Mouse (Mus musculus) urinary bladder, adult 18-20 months (tissue): ENCODE results near the gene Celf2.

Experiments used
- DNase-seq, 2 experiments: peaks; one replicate each; pipeline ENCODE4 v3.0.0; 2022; ENCODE audit warnings: low spot score in 2 of 2, mixed read lengths in 2 of 2

The Celf2 gene

DNA sequence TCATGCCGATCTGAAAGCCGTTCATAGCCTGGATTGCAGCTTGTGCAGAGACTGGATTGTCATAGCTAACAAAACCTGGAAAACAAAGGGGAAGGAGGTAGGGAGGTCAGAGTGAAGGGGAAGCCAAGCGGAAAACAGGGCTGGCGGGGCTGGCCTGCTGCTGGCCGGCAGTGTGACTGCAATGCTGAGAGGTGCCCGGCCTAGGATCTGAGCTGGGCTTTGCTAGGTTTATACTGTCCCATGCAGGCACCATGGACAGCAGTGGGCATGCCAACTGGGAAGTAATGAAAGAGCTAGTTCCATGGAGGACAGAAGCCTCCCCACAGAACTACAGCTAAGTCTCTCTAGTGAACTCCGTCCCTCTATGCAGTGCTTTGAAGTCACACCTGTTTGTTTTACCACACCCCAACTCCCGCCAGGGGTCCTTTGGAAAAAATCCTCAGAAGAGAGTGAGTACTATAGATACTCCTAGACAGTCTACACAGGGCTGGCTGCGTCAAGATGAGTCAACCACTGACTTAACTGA lies 962.2 kb downstream of the Celf2 start:
- no peak for DNase-seq

DNA sequence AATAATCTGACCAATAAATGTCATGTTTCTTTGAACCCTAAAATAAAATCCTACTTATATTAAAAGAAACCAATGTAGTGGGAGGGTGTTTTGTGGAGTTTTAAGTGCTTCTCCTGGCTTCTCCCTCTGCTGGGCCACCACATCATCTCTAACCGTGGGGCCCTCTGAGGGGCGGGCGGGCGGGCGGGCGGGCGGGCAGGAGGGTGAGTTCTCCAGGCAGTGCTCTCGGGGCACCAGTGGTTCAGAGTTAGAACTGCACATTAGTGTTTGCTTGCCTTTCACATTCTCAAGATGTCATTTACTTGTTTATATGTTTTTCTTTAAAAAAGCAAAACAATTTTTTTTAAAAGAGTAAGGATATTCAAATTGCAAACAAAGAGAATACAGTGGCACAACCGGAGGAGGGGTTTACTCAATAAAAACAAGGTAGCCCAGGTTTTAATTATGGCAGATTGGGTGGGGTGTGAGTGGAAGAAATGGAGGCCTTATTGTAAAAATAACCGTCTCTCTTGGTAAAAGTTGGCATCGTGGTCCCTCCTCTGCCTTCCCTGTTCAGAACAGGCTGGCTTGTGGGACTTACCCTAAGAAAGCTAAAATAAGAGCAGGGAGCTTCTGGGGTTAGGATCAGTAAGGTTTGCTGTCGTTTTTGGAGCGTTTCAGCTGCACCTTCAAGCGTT lies 962.8 kb downstream of the Celf2 start:
- no peak for DNase-seq

DNA sequence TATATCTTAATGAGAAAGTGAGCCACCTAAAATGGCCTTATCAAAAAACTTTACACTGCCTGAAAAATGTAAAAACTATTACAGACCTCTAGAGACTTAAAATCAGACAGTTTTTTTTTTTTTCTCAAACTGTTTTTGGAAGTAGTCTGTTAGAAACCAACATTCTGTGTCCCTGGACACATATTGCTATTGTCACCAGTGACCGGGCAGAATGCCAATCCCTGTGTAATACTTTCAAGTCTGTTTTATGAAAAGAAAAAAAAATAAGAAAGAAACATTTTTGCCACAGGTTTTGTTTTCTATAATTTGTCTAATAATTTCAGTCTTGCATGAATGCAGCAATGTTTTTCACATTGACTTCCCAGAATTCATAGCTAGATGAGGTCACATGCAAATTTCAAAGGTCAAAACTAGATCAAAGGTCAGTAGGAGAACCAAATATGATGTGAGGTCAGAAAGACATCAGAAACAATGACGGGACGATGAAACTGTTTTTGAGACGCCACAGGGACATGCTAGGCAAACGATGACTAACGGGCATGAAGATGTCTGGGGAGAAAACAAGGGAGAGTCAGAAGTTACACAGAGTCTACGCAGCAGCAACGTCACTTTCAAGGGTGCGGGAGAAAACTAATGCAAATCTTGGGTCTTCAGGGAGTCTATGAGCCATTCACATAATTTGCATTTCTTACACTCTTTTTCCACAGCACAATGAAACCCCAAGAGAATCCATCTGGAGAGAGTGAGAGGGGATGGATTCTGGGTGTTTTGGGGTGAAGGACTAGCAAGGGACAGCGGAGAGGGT lies 964.0 kb downstream of the Celf2 start:
- no peak for DNase-seq

DNA sequence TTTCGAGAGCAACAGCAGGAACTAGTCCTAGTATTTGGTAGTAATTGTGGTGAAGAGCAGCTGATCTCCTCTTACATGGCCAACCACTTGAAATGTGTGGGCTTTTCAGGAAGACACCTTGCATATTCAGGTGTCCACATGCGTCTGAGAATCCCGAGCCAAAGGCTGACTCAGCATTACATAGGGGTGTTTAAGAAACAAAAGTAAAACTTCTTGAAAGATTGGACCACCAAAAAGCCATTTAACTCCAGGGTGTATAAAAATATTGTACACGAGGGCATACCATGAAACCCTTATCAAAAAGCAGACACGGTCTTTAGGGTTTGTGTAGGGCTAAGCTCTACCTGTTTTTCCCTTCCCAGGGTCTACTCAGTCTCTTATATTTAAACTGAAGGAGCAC lies 965.7 kb downstream of the Celf2 start:
- DNase-seq: no peak

- DNase-seq: no peak
Observed at GRCm38 (mm10) chr2:6542556-6543180, 966.7 kb downstream of the Celf2 start.

DNA sequence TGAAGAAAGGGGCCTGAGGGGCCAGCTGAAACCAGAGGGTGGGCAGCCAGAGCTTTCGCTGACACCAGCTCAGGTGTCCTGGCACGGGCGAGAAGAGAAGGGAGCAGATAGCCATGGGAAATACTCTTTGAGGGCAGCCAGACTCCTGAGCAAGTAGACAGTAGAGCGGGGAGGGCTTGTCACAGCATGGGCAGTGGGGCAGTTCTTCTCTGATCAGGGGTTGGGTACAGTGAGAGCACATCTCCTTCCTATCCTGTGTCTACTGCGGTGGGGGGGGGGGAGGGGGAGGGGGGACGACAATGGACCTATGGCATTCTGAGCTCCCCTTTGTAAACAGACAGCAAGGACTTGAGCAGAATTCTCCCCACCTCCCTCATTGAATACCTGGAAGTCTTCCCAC lies 968.5 kb downstream of the Celf2 start:
- no peak for DNase-seq

DNA sequence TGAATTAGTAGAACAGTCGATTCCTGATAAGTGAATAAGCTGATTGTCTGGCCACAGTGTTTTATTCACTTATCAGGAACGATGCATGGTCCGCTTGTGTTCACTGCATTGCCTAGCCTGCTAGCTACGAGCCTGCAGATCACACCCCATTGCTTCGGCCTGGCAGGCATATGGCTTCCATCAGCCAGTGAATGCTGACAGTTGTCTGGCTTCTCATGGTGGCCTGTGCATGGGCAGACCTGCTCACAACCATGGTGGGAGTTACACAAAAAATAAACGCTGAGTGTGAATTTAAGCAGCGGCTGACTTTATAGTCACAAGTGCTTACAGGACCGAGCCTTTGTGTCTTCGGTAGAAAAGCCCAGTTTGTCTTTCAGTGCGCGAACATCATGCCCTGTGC lies 969.3 kb downstream of the Celf2 start:
- no peak for DNase-seq

DNA sequence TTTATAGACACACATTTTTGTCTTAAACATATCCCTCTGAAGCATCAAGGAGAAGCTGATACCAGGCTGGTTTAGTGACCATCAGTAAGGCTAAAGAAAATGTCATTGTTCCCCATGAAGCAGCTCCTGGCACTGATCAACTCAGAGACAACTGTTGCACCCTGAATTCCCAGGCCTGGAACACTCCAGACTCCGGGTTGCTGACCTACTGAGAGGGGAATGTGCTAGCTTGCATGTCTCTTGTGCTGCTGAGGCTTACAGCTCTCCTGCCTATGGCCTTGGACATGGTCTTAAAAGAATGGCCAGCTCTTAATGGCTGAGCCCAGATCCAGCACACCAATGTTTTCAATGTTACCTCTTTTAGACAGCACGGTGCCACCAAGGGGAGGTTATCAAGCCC lies 970.9 kb downstream of the Celf2 start:
- DNase-seq: no peak

DNA sequence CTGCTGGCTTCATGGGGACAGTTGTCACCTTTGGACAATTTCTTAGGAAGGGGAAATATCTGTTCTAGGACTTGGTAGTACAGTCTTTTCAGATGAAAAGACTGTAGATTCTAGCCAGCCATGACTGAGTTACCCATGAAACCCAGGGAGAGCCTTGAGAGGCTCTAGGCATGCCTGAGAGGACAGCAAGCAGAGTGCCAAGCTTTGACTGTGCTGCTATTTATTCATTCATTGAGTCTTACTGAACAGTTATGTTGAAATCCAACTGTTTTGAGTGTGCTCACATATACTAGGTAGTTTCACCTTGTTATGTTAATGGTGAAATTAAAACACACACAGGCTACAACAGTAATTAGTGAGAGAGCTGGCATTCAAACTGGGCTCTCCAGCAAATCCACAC lies 971.3 kb downstream of the Celf2 start:
- DNase-seq: no peak

DNA sequence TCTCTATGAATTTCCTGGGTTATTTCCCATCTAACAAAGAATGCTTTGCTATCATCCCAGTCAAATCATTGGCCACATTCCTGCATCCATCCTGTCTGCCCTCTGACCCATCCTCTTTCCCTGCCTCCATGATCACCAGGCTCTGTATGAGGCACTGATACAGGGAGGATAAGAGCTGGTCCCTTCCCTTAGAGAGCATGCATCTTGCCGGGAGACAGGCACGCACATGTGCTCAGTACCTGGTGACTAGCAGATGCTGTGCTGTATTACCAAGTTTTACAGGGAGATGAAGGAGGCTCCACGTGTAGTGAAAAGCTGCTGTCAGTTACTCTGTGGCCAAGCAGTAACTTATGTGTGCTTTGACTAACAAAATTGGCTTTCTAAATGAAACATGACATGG lies 972.0 kb downstream of the Celf2 start:
- DNase-seq: no peak

GRCm38 (mm10) chr2:6536372-6536771 lies 973.0 kb downstream of the Celf2 start:
- DNase-seq: no peak

- DNase-seq: no peak
Observed at GRCm38 (mm10) chr2:6532341-6532740, 977.0 kb downstream of the Celf2 start.

DNA sequence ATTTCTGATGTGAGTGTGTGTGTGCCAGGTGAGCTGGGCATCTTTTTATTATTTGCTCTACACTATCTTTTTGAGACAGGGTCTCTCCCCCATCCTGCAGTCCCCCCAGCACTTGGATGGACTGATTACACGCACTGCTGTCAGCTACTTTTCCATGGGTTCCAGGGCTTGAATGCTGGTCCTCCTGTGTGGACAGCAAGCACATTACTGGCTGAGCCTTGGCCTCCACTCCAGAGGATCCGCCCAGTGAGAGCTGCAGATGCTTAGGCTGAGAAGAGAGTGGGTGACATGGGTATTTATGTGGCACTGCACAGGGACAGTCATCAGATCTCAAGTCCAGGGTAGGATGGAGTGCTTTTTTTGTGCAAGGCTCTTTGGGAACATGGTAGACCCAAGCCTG lies 981.3 kb downstream of the Celf2 start:
- DNase-seq: no peak

DNA sequence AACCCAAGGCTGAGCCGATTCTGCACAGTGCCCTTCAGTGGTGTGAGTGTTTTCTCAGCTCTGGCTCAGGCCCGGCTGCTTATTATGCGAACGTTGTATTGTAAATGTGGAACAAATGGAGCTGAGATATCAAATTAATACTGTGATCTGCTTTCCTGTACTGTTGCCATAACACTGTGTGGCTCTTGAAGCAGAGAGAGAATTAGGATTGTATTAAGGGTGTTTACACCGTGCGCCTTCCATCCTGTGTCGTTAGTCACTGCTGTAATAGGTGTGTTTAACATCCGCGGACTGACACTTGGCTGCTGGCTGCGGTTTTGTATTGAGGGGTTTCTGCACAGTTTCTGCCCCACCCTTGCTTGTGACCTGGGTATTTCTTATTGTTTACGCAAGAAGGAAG lies 982.5 kb downstream of the Celf2 start:
- no peak for DNase-seq

- no peak for DNase-seq
Observed at GRCm38 (mm10) chr2:6526311-6526710, 983.1 kb downstream of the Celf2 start.

DNA sequence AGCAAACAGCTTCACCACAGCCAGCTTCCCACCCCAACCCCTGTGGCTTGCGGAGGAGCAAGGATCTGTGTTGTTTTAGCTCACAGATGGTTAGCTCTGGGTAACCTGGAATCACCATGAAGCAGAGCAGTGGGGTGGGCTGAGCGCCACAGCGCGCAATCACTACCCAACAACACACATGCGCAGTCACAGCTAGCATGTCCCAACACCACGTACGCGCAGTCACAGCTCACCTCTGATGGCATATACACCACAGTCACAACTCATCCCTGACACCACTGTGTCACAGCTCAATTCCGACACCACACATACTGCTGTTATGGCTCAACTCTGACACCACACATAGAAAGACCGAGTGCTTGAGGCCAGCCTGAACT lies 985.5 kb downstream of the Celf2 start:
- no peak for DNase-seq

DNA sequence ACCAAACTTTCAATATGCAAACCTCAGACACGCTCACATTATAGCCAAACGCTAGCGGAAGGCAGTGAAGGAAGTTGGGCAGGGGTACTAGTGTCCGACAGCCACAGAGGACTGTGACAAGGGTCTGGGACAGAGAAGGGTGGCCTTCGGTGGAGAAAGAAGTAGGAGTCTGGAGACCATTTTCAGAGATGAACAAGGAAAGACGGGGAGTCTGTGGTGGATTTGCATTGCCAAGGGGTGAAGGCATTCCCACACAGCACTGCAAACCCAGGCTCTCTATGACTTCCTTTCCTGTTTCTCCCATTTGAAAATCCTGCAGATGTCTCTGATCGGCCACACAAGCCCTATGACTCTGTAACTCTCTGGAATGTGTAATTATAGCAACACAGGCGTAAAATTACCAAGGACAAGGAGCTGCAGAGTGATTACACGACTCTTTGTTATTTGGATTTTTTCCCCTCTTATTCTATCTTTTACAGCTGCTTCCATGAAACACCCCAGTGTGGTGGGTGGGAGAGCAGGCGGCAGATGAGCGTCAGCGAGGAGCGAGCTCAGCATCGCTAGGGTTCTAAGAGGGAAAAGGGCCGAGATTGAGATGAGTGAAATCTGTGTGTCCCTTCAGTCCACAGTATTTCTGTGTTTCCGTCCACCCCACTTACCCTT lies 986.0 kb downstream of the Celf2 start:
- no peak for DNase-seq

DNA sequence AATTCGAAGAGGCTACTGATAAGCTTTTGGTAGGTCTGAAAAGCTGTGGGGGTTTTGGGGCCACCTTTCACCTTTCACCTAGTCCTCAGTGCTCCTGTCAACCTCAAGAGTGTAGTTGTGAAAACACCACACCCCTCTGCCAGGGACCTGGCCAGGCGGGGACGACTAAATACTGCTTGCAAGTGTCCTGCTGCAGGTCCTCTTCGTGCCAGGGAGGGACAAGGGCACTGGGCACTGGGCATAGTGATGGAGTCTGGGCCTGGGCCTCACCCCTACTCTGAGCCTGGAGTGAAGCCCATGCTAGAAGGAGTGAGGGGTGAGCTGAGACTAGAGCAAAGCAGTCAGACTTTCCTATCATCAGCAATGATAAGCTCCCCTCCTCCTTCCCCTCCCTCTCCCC lies 987.0 kb downstream of the Celf2 start:
- no peak for DNase-seq

GRCm38 (mm10) chr2:6513176-6513575 lies 996.2 kb downstream of the Celf2 start:
- no peak for DNase-seq

GRCm38 (mm10) chr2:6507071-6507470 lies 1002.3 kb downstream of the Celf2 start:
- no peak for DNase-seq

DNA sequence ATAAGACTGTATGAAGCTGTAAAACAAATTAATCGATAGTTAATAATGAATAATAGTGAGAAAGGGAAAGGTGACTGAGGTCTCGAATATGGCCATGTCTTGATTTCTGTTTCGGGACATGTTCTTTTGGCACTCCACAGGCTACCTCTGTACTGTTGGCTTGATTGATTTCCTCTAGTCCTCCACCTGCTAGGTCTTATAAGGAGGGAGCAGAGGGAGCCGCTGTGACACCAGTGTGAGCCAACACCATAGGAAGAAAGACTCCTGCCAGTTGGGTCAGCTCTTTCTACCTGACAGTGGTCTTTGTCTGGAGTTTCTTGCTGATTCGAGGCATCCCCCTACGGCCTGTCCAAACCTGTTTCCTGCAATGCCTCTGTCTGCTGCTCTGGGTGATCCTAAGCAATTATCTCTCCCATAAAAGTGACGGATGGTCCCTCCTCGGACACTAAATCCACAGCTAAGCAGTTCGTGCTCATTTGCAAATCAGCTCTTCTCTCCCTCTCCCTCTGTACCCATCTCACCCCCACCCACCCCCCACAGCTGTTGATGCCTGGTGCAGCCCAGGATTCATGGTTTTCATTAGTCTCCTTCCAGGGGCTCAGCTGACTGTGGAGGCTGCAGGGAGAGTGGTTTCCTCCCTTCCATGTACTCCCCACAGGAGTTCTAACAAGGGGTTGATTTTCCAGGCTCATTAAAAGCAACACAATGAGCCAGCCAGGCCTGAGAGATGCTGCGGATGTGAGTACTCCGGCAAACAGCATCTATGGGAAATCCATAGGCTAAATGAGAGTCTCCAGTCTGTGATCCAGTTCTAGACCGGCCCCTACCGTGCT lies 1003.2 kb downstream of the Celf2 start:
- no peak for DNase-seq
